Mouse (Mus musculus): ENCODE data around the gene Pnck. TPM values are rescaled to one million over a fixed set of nuclear protein-coding genes. Genes with fewer than 3 reads are reported as not detected.

The Pnck gene
- total RNA-seq (2021), result 10 to 100 TPM; 84.2 to 96.1 TPM

DNA sequence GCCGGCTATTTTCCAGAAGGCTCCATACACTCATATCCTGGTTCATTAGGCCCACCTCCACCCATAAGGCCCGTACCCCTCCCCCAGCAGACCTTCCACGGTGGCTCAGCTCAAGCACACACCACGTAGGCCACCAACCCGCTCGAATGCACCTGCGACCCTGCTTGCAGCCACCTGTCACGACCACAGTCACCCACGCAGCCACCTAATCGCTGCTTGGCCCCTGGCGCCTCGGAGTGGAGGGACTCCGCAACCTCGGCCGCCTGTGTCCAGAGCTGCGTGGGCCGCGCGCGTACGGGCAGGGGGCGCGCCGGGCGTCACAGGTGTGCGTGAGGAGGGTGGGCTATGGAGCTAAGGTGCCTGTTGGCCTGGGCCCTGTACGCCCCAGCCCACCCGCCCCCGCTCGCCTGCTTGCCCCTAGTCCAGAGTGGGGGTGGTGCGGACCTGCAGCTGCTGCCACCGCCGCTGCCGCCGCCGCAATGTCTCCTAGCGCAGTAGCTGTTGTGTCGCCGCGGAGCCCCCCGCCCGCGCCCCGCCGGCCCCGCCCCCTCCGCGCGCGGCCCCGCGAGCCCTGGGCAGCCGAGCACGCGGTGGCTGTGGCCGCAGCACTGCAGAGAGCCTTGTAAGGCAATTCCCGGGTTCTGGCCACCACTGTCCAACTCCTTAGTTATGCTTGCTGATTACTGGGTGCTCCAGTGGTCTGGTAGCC is at the start of gene Pnck:
Gene Pnck, minus strand, starts transcription at position 543 of the 709 bp plus-strand sequence.
- intact Hi-C loops (cut with DNase I), result no loop called here
- no peak for DNase-seq (ENCODE audit: low spot score in 2 of 2)

DNA sequence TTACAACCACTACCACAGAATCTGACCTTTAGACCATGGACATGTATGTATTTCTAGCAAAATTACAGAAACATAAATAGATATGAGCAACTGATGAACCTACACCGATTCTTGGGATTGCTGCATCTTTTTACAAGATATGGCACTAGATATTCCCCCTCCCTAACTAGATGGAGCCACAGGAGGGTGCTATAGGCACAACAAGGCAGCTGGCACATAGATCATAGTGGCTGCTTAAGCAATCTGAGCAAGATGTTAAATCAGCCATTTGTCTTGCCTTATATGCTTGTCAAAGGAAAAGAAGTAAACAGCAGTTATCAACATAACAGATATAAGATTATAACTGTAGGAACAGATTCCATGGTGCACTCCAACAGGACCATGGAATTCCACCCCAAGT is 40.6 kb upstream of the Pnck start:
- no peak for DNase-seq (ENCODE audit: low spot score in 2 of 2)
- intact Hi-C loops (cut with DNase I), result no loop called here

DNA sequence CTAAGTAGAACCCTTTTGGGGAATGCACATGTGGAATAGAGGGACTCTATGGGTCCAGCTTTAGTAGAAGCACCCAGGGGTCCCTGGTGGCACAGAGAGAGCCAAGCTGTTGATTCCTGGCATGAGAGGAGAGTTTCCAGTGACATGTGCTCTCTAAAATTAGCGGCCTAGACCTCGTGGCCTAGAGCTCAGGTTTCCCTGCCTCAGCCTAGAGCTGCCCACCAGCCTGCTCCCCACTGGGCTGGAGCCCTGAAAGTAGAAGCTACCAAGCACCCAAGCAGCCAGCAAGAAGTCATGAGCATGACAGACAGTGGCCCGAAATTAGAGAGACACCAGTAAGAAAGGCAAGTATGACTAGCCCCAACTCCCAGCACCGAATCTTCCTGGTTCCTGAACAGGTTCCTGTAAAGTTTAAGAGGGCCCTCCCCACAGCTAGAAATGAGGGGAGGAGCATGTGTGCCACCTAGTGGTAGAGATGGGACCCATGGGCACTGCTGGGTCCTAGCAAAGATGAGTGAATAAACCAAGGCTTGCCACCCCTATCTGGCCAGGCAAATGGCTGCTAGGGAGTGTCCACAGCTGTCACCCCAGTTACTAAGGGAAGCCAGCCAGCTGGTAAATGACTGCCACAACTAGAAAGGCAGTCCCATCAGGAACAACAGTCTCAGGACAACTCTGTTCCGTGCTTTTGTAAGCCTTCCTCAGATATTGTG is 31.2 kb upstream of the Pnck start:
- intact Hi-C loops (cut with DNase I), result no loop called here
- DNase-seq (ENCODE audit: low spot score in 2 of 2), result peak in 1 of 2 experiments; percentile 37

DNA sequence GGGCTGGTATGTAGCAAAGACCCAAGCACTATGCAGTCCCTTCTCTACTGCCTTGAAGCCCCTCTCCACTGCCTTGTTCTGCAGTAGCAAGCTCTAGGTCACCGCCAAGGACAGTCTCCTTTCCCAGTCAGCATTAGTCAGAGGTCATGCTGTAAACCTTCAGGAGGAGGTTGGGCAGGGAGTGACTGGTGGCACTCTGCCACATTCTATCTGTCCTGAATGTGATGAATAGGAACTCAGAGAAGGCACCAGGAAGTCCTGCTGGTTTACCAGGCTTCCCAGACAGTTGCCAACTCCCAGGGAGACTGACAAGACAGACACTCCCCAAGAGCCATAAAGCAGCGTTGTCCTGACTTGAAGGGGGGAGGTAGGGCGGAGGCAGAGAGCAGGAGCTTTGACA is 25.7 kb upstream of the Pnck start:
- intact Hi-C loops (cut with DNase I), result no loop called here
- DNase-seq (ENCODE audit: low spot score in 2 of 2), result no peak

DNA sequence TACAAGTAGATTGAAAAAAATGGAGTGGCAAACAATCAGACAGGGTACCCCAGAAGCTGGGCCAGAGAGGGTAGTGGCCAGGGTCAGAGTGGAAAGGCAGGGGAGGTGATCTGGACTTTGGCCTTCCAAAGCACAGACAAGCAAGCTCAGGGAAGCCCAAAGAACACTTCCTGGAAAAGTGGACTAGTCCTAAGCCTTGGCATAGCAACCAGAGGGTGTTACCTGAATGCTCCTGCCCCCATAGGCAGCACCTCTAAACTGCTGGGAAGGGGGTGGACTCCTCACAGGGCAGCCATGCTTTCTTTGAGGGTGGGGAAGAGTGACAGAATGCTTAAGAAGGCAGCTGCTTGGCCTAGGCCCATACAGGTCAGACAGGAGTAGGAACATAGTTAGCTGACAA is 25.1 kb upstream of the Pnck start:
- intact Hi-C loops (cut with DNase I), result no loop called here
- DNase-seq (ENCODE audit: low spot score in 2 of 2), result no peak

DNA sequence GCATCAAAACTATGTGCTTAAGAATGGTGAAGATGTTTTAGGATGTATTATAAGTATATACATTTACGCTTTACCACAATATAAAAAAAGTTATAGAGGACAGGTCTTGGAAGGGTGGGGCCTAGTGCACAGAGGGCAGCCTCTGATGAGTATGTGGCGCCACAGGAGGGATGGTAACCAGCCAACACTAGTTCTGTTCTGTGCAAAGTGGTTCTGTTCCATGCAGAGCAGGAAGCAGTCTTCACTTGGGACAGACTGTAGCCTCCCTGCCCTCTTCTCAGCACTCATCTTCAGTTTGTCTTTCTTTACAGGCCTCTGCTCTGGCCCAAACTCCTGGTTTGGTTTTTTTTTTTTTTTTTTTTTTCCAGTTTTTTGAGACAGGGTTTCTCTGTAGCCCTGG is 24.2 kb upstream of the Pnck start:
- intact Hi-C loops (cut with DNase I), result no loop called here
- DNase-seq (ENCODE audit: low spot score in 2 of 2), result no peak

DNA sequence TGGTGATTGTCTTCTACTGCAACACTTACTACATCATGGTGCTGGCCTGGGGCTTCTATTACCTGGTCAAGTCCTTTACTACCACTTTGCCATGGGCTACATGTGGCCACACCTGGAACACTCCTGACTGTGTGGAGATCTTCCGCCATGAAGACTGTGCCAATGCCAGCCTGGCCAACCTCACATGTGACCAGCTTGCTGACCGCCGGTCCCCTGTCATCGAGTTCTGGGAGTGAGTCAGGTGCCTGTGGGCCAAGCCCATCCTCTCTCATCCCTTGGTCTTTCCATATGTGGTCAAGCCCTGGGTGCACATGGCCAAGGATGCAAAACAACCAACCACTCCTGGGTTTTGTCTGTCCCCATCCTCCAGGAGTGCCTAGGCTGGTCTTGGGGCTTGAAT is 16.8 kb upstream of the Pnck start:
- DNase-seq (ENCODE audit: low spot score in 2 of 2), result no peak
- intact Hi-C loops (cut with DNase I), result no loop called here

DNA sequence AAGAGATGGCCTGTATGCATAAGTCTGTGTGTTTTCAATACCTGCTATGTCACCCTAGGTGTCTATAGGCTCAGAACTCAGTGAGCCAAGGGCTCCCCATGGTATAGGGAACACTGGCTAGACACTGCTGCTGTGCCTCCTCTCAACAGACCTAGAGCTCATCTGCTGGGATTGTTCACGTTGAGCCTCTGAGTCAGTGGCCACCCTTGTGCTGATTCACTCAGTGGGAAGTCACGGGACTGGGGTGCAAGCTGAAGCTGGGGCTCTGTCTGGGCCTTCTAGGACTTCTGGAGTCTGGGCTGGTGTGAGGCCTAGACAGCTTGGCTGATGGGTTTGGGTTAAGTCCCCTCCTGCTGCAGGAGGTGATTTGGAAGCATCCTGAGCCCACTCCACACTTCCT is 15.3 kb upstream of the Pnck start:
- no peak for DNase-seq (ENCODE audit: low spot score in 2 of 2)
- intact Hi-C loops (cut with DNase I), result no loop called here

DNA sequence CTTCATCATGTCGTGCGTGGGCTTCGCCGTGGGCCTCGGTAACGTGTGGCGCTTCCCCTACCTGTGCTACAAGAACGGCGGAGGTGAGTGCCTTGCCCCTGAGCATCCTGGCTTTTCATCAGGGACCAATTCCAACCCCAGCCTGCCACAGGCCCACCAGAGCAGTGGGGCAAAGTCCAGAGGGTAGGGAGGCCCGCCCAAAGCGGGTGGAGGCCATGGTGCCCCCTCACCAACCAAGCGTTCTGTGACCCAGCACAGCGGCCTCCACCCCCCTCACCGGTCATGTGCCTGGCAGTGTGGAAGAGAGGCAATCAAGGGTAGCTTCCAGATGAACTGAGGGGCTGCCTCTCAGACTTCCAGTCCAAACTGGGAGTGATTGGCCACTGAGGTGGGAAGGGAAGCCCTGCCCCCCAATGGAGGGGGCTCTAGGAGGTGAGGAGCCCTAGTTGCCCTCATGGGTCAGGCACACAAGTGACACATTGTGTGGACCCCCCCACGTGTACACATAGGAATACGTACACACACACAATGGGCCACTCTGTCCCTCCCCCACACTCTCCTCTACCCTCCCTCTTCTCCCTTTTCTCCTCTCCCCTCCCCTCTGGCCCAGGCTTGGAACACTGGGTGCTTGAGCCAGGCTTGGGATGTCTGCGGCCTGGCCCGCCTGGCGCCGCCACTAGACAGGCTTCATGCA is 14.2 kb upstream of the Pnck start:
- intact Hi-C loops (cut with DNase I), result no loop called here
- DNase-seq (ENCODE audit: low spot score in 2 of 2), result peak; percentile 29 to 31

DNA sequence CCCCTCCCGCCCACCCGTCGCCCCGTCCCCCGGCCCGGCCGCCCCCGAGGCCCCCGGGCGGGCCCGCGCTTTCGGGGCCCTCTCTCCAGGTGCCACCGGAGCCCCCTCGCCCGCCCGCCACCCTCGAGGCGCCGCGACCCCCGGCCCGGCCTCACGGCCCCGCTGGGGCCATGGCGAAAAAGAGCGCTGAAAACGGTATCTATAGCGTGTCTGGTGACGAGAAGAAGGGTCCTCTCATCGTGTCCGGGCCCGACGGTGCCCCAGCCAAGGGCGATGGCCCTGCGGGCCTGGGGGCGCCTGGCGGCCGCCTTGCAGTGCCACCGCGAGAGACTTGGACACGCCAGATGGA is 13.7 kb upstream of the Pnck start:
- intact Hi-C loops (cut with DNase I), result no loop called here
- no peak for DNase-seq (ENCODE audit: low spot score in 2 of 2)

DNA sequence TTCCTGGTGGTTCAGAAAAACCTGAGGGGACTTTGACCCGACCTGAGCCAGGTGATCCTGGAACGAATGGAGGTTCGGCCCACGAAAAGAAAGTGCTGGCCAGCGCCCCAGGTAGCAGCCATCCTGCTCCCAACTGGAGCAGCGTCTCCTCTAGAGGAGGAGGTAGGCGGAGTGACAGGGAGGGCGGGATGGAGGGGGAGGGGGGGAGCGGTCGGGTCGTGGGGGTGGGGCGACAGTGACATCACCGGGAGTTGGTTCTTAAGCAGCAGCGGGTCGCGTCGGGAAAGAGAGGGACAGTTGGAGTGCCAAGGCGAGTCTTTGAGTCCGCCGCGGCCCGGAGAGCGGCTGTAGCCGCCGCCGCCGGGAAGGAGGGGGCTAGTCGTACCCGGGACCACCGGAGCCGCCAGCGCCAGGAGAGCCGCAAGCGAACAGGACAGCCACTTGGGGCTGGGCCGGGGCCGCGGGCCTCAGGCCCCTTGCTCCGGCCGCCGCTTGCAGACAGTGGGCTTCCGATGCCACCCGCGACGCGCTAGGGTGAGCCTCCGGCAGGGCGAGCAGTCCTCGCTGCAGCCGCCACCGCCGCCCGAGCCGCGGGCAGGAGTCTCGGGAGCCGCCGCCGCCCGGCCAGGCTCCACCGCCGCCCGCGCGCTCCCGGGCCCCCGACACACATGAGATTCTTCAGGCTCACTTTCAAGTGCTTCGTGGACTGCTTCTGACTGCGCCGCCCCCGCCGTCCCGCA is 13.1 kb upstream of the Pnck start, which contains the start of gene Slc6a8:
Gene Slc6a8, plus strand, starts transcription at position 272 of the 740 bp plus-strand sequence.
- intact Hi-C loops (cut with DNase I), result no loop called here

DNA sequence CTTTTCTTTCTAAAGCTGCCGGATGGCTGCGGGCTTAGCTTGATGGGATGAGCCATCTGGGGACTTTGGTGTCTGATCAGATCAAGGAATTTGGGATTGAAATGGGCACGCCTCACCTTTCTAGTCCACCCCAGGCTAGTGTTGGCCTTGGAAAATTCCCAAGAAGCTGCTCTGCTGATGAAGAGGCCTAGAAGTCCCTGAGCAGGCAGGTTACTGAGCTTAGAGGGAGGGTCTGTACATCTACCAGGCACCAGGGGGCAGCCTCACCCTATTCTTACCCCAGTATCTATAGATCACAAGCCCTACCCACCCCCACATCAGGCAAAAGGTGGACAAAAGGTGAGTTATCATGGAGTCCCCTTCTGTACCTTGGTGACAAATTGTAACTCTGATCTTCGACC is 12.1 kb upstream of the Pnck start:
- DNase-seq (ENCODE audit: low spot score in 2 of 2), result peak in 1 of 2 experiments; percentile 38
- intact Hi-C loops (cut with DNase I), result no loop called here

More for the DNA sequence above, 13.1 kb upstream of the Pnck start, which contains the start of gene Slc6a8:
- DNase-seq (ENCODE audit: low spot score in 2 of 2), result peak; percentile 44 to 45

DNA sequence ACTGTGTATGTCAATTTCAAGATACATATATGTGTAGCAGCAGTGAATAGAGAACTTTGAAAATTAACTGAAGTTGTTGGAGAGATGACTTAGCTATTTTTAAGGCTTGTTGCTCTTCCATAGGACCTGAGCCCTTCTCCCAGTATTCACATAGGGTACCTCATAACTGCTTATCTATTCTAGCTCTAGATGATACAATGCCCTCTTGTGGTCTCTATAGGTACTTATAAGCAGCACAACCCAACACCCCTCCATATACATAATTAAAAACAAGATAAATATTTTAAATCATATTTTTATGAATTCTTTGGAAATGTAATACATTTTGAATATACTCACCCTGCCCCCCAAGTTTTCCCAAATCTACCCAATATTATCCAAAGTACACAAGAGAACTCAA is 3.2 kb upstream of the Pnck start:
- intact Hi-C loops (cut with DNase I), result no loop called here
- DNase-seq (ENCODE audit: low spot score in 2 of 2), result no peak

DNA sequence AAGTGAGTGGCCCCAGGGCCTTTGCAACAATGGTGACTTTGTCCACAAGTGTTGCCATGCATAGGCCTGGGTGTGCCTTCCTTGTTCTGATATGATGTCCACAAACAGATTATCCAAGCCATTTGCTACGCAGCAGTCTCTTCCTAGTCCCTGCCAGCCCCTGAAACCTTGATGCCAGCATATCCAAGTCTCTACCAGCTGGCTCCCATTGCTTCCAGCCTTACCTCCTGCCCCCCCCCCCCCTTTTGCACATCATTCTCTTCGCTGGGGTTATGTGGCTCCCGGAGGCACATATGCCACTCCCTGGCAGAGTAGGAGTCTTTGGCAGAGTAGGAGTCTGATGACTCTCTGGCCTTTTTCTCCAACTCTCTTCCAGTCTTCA is 358 bp upstream of the Pnck start:
- intact Hi-C loops (cut with DNase I), result no loop called here
- no peak for DNase-seq (ENCODE audit: low spot score in 2 of 2)

DNA sequence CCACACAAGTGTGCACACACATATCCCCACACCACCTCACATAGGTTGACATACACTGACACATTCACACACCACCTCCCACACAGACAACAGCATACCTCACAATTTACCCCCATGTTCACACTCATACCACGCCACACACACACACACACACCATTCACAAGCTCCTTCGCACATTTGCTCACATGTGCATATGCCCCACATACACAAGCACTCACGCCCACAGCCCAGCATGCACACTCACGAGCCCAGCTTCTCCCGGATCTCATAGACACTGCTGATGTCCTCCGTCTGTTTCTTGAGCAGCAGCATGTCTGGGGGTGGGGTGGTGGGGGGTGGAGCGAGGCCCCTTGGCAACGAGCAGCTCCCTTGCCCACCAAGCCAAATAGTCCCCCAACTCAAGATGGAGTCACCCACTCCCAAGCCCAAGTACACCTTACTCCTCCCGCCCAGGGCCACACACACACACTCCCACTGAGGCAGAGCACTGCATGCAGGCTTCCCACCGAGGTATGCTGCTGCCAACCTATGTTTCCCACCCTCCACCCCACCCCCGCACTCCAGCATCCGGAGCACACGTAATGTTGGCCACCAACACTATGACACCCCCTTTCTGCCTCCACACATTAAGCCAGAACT is 862 bp downstream of the Pnck start:
- peak in 1 of 2 experiments; percentile 43 for DNase-seq (ENCODE audit: low spot score in 2 of 2)

DNA sequence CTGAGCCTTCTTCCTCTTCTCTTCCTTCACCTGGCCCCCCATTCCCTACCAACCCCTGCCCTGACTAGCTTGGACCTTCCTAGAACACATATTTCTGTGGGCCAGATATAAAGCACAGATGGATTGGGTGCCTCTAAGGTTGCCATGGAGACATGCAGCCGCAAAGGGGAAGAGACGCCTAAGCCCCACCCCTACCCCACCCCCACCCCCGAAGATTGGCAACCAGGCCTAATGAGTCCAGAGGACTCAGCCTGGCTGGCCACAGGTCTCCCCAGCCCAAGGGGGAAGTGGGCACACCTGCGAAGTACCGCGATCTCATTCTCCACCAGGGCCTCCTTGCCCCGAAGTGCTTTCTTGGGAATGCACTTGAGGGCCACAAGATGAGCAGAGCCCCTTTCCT is 1.5 kb downstream of the Pnck start:
- DNase-seq (ENCODE audit: low spot score in 2 of 2), result no peak

More for the DNA sequence above, 862 bp downstream of the Pnck start:
- intact Hi-C loops (cut with DNase I), result no loop called here

DNA sequence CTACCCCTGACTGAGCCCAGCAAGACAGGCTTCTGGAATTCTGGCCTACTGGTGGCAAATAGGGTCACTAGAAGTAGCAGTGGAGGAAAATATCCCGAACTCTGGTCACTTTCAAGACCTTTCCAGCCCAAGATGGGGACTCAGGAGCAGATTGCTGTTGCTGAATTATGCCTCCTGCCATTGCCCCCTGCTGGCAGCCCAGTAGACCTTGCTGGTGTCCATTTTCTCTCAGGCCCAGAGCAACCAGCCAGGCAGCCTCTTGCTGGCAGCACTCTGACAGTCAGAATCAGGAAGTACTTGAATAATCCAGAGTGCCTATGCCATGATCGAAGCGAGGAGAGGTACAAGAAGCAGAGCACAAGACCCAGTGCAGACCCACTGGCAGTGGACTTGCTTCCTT is 4.4 kb downstream of the Pnck start:
- no peak for DNase-seq (ENCODE audit: low spot score in 2 of 2)
- intact Hi-C loops (cut with DNase I), result no loop called here

More for the DNA sequence above, 1.5 kb downstream of the Pnck start:
- intact Hi-C loops (cut with DNase I), result no loop called here

DNA sequence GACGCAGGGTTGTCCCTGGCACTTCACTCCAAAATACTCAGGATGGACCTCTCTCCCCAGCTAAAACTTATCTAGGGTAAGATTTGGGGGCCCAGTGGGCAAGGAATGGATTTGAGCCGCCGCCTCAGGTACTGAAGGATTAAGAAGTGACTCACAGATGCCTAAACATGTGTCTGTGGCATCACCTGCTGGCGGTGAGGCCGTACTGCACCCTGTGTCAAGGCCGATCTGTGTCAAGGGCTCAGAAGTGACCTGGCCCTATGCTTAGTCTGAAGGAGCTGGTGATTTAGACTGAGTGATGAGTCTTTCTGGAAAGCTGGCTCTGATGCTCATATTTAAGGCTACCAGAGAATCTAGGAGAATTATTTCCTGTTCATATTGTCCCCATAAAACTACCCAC is 5.7 kb downstream of the Pnck start:
- peak in 1 of 2 experiments; percentile 54 for DNase-seq (ENCODE audit: low spot score in 2 of 2)
- intact Hi-C loops (cut with DNase I), result loop anchor here (1.0 to 5.0 kb wide), 2 partner anchors 62 to 83 kb away; no protein-coding TSS in a partner anchor

DNA sequence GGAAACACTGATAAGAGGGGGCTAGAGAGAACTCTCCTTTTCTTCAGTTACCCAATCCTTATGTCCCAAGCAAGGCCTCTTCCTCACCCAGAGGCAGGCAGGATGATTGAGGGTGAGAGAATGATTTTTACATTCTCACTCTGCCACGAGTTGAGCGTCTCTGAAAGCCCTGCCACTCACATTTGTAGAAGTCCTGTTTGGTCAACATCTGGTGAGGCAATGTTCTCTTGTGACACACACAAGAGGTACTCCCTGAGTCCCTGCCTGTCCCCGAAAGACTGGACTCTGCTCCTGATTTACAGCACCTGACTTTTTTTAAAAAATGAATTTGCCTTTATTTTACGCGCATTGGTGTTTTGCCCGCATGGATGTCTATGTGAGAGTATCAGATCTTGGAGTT is 6.5 kb downstream of the Pnck start:
- intact Hi-C loops (cut with DNase I), result loop anchor here (5.0 kb wide), 1 partner anchor 61 kb away; no protein-coding TSS in a partner anchor
- no peak for DNase-seq (ENCODE audit: low spot score in 2 of 2)
